Mouse (Mus musculus) forebrain, embryonic 10.5 days (tissue): ENCODE measurements around the gene Xlr. TPM values are rescaled to one million over a fixed set of nuclear protein-coding genes. Genes with fewer than 3 reads are reported as not detected.
"Not testable (repeated sequence)": the region's sequence is repeated elsewhere in the genome, so short reads cannot be mapped to it uniquely, and the experiment has no call there.

ENCODE experiments used
- DNase-seq: peaks from one replicate; pipeline ENCODE4 v3.0.0-alpha.2; 2017; ENCODE audit warnings: low spot score; ENCODE audit errors: extremely low spot score
- H3K27ac ChIP-seq: fragments of 300-500 bp; sonication (generic); 2 replicates; pipeline ENCODE4 v1.5.1; 2016; ENCODE audit warnings: mild to moderate bottlenecking
- H3K27me3 ChIP-seq: fragments of 300-500 bp; sonication (generic); 2 replicates; pipeline ENCODE4 v1.6.1; 2016; ENCODE audit warnings: mild to moderate bottlenecking; ENCODE audit not compliant: poor library complexity, severe bottlenecking
- H3K36me3 ChIP-seq: fragments of 300-500 bp; sonication (generic); replicated peaks from 2 replicates; pipeline ENCODE4 v1.6.1; 2016; ENCODE audit warnings: mild to moderate bottlenecking, moderate library complexity
- H3K4me1 ChIP-seq: fragments of 300-500 bp; sonication (generic); 2 replicates; pipeline ENCODE4 v1.6.1; 2016
- H3K4me3 ChIP-seq: fragments of 300-500 bp; sonication (generic); 2 replicates; pipeline ENCODE4 v1.5.1; 2016; ENCODE audit warnings: mild to moderate bottlenecking, moderate library complexity
- H3K9me3 ChIP-seq: fragments of 300-500 bp; sonication (generic); 2 replicates; pipeline ENCODE4 v1.6.1; 2016; ENCODE audit warnings: mild to moderate bottlenecking, moderate library complexity
- WGBS: fragments of 180-500 bp; shearing (Covaris S2); methylation state at CpG from one replicate; pipeline ENCODE4 v1.1.7; 2016; 5-methylcytosine and 5-hydroxymethylcytosine counted together
- polyA plus RNA-seq: library from polyadenylated mRNA; unstranded; fragments of >200 nt; fragmentation: Nextera tagmentation; extraction: Ambion mirVana; gene quantifications from 2 replicates; pipeline ENCODE4 v1.2.1, GENCODE M21; 2016

The Xlr gene
- polyA plus RNA-seq: 0.58 and 0.60 TPM in 2 replicates

GRCm38 (mm10) chrX:53797519-53797918 lies at the start of gene Xlr:
TSS of gene Xlr (minus strand) at chrX:53797706.
- H3K36me3 ChIP-seq, H3K4me1 ChIP-seq, H3K9me3 ChIP-seq, DNase-seq, H3K4me3 ChIP-seq, H3K27ac ChIP-seq, H3K27me3 ChIP-seq: not testable (repeated sequence)
- 85% methylated on average over 11 of the region's 11 CpGs for WGBS

GRCm38 (mm10) chrX:53799074-53799473 lies 1.6 kb upstream of the Xlr start:
- Histone ChIP-seq H3K4me3 (no peak overlapping the region), H3K36me3 (no peaks in the 10 kb centered on the region), H3K9me3 (no peaks in the 10 kb centered on the region), H3K27ac (no peak overlapping the region), H3K4me1 (no peaks in the 10 kb centered on the region), H3K27me3 (no peaks in the 10 kb centered on the region)
- DNase-seq: no peak
- WGBS: 48% methylated on average over 3 of the region's 3 CpGs

GRCm38 (mm10) chrX:53776276-53776675 lies 21.2 kb downstream of the Xlr start, which contains the start of gene Zfp36l3:
TSS of gene Zfp36l3 (minus strand) at chrX:53776394.
- no peaks in the 10 kb centered on the region for H3K4me1 ChIP-seq
- H3K9me3 ChIP-seq: peaks cover 19% of the 10 kb centered on the region; the same call in 1 of the 2 replicates
- H3K4me3 ChIP-seq: no peak within 1 kb of the TSS
- no peaks in the 10 kb centered on the region for H3K36me3 ChIP-seq
- no peak within 1 kb of the TSS for H3K27ac ChIP-seq
- 84% methylated on average over 12 of the region's 12 CpGs for WGBS
- DNase-seq: no peak
- H3K27me3 ChIP-seq: no peaks in the 10 kb centered on the region

GRCm38 (mm10) chrX:53757736-53758135 lies 39.8 kb downstream of the Xlr start, which contains the start of gene 1700013H16Rik:
TSS of gene 1700013H16Rik (minus strand) at chrX:53757831.
- Histone ChIP-seq H3K9me3 (peaks cover 18% of the 10 kb centered on the region), H3K27ac (no peak within 1 kb of the TSS), H3K4me3 (no peak within 1 kb of the TSS), H3K27me3 (no peaks in the 10 kb centered on the region), H3K4me1 (no peaks in the 10 kb centered on the region), H3K36me3 (no peaks in the 10 kb centered on the region)
- 93% methylated on average over 16 of the region's 16 CpGs for WGBS
- DNase-seq: no peak

- Histone ChIP-seq H3K27ac (no peak overlapping the region), H3K36me3 (no peaks in the 10 kb centered on the region), H3K9me3 (peaks cover 18% of the 10 kb centered on the region), H3K4me1 (no peaks in the 10 kb centered on the region), H3K27me3 (no peaks in the 10 kb centered on the region), H3K4me3 (no peak overlapping the region)
- DNase-seq: no peak
- WGBS: 93% methylated on average over 1 of the region's 1 CpGs
These were observed 44.7 kb downstream of the Xlr start for GRCm38 (mm10) chrX:53752851-53753250.

GRCm38 (mm10) chrX:53728967-53729366 lies 68.5 kb downstream of the Xlr start:
- no peak for DNase-seq
- Histone ChIP-seq H3K4me3 (no peak overlapping the region), H3K9me3 (no peaks in the 10 kb centered on the region), H3K36me3 (no peaks in the 10 kb centered on the region), H3K27ac (no peak overlapping the region), H3K27me3 (no peaks in the 10 kb centered on the region), H3K4me1 (no peaks in the 10 kb centered on the region)
- 83% methylated on average over 2 of the region's 2 CpGs for whole genome bisulfite sequencing

Other genes starting within 250 kb of the Xlr start
- gene Rtl8c, start 189.7 kb downstream of the Xlr start, polyA plus RNA-seq: 23.0 and 26.4 TPM in 2 replicates
- gene Gm14597, start 188.7 kb downstream of the Xlr start, polyA plus RNA-seq: not detected in 2 replicates
- gene Rtl8a, start 154.0 kb downstream of the Xlr start, polyA plus RNA-seq: 39.4 and 41.0 TPM in 2 replicates
- 38.5 and 42.3 TPM in 2 replicates for gene Rtl8b, start 127.3 kb downstream of the Xlr start, polyA plus RNA-seq
- 0.22 and 0.42 TPM in 2 replicates for gene 4930502E18Rik, start 72.9 kb downstream of the Xlr start, polyA plus RNA-seq
- not detected in 2 replicates for gene 1700013H16Rik, start 39.9 kb downstream of the Xlr start, polyA plus RNA-seq
- gene Zfp36l3, start 21.3 kb downstream of the Xlr start, polyA plus RNA-seq: not detected in 2 replicates